Mouse (Mus musculus) forebrain, embryonic 16.5 days (tissue): ENCODE data around the gene Reg1. TPM values are rescaled to one million over a fixed set of nuclear protein-coding genes. Genes with fewer than 3 reads are reported as not detected.

Source experiments
- ATAC-seq: fragments of 200-750 bp; cut with Nextera tagmentation; 2 replicates; pipeline ENCODE4 v1.8.0; 2017; ENCODE audit warnings: mild to moderate bottlenecking, moderate library complexity
- H3K27ac ChIP-seq: fragments of 300-500 bp; sonication (generic); 2 replicates; pipeline ENCODE4 v1.5.1; 2014; ENCODE audit warnings: low read length, control low read depth
- H3K27me3 ChIP-seq: fragments of 300-500 bp; sonication (generic); replicated peaks from 2 replicates; pipeline ENCODE4 v1.6.1; 2014; ENCODE audit warnings: low read length; ENCODE audit not compliant: control insufficient read depth, insufficient read depth
- H3K36me3 ChIP-seq: fragments of 300-500 bp; sonication (generic); 2 replicates; pipeline ENCODE4 v1.6.1; 2014; ENCODE audit not compliant: control insufficient read depth, insufficient read depth
- H3K4me1 ChIP-seq: fragments of 300-500 bp; sonication (generic); replicated peaks from 2 replicates; pipeline ENCODE4 v1.6.1; 2014; ENCODE audit warnings: low read length; ENCODE audit not compliant: control insufficient read depth, insufficient read depth
- H3K4me2 ChIP-seq: fragments of 300-500 bp; sonication (generic); 2 replicates; pipeline ENCODE4 v1.6.1; 2014; ENCODE audit warnings: mild to moderate bottlenecking, low read length, control low read depth
- H3K4me3 ChIP-seq: fragments of 300-500 bp; sonication (generic); replicated peaks from 2 replicates; pipeline ENCODE4 v1.5.1; 2014; ENCODE audit warnings: mild to moderate bottlenecking, low read length, control low read depth
- H3K9ac ChIP-seq: fragments of 300-500 bp; sonication (generic); replicated peaks from 2 replicates; pipeline ENCODE4 v1.6.1; 2014; ENCODE audit warnings: low read depth, low read length, control low read depth
- H3K9me3 ChIP-seq: fragments of 300-500 bp; sonication (generic); 2 replicates; pipeline ENCODE4 v1.6.1; 2016; ENCODE audit warnings: low read length; ENCODE audit not compliant: control insufficient read depth
- WGBS: fragments of 180-500 bp; shearing (Covaris S2); extraction: QIAGEN DNeasy Blood & Tissue Kit; methylation state at CpG from one replicate; pipeline ENCODE4 v1.1.7; 2014; 5-methylcytosine and 5-hydroxymethylcytosine counted together
- polyA plus RNA-seq: library from polyadenylated mRNA; unstranded; fragments of >200 nt; fragmentation: Nextera tagmentation; extraction: Ambion mirVana; gene quantifications from 2 replicates; pipeline ENCODE4 v1.2.1, GENCODE M21; 2015

Reg1 gene
- polyA plus RNA-seq, 1 experiment from 2014 or later: not detected

DNA sequence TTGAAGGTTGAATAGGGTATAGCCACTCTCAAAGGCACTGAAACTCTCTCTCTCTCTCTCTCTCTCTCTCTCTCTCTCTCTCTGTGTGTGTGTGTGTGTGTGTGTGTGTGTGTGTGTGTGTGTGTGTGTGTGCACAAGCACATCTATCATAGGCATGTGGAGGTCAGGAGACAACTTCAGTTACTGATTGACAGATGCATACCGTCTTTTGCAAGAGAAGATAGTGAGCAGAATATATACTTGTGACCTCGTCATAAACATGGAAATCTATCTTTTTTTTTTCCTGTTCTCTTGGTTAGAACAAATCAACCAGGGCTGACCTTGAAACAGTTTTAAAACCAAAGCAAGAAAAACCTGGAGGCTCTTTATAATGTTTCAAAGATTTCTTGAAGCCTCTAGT lies 39.8 kb downstream of the Reg1 start:
- 81% methylated on average over 2 of the region's 2 CpGs for WGBS
- Histone ChIP-seq H3K9ac (no peak overlapping the region), H3K36me3 (no peaks in the 10 kb centered on the region), H3K9me3 (no peaks in the 10 kb centered on the region), H3K27ac (no peak overlapping the region), H3K4me3 (no peak overlapping the region), H3K4me1 (peaks cover 8% of the 10 kb centered on the region), H3K4me2 (no peak overlapping the region), H3K27me3 (no peaks in the 10 kb centered on the region)
- ATAC-seq: no peak

DNA sequence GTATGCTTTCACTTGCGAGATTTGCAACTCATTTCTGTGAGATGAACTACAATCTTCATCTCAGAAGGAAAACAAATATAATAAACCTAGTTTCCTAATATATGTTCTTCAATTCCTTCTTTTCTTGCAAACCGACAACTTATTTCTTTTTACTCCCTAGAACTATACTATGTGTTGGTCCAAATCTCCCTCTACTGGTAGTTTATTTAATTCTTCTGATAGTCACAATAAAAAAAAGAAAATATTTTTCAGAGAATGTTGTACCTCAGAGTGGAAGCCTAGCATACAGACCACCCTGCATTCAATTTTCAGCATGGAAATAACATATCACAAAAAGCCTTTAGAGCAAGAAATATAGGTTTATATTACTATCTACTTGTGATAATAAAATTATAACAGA lies 40.8 kb downstream of the Reg1 start:
- Histone ChIP-seq H3K9me3 (no peaks in the 10 kb centered on the region), H3K4me2 (no peak overlapping the region), H3K4me3 (no peak overlapping the region), H3K9ac (no peak overlapping the region), H3K36me3 (no peaks in the 10 kb centered on the region), H3K27ac (no peak overlapping the region), H3K4me1 (peaks cover 8% of the 10 kb centered on the region), H3K27me3 (no peaks in the 10 kb centered on the region)
- ATAC-seq: no peak
- 81% methylated on average over 2 of the region's 2 CpGs for WGBS

DNA sequence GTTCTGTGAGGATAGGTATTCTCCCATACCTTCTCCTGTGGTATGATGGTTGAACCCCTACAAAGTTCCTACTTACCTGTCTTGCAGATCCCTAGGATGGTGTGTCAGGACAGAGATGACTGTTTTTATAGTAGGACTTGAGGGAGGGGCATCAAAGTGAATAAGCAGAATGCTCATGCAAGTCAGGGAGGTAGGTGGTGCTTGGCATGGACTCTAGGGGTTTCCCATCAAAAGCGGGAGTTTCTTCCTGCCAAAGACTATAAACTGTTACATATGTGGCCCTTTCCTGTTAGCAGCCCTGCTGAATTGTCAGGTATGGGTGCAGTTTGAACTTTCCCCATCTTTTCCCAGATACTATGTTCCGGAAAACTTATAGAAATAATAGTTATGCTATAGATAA lies 46.3 kb downstream of the Reg1 start, which contains the start of gene Reg3g:
Gene Reg3g (minus strand): TSS at position 101 of the 400 bp plus-strand sequence.
- H3K4me1 ChIP-seq: no peaks in the 10 kb centered on the region
- WGBS: 94% methylated on average over 2 of the region's 2 CpGs
- no peaks in the 10 kb centered on the region for H3K36me3 ChIP-seq
- no peaks in the 10 kb centered on the region for H3K9me3 ChIP-seq
- no peak within 1 kb of the TSS for H3K4me3 ChIP-seq
- no peak for ATAC-seq
- no peak within 1 kb of the TSS for H3K27ac ChIP-seq
- H3K4me2 ChIP-seq: no peak within 1 kb of the TSS
- no peak within 1 kb of the TSS for H3K9ac ChIP-seq
- no peaks in the 10 kb centered on the region for H3K27me3 ChIP-seq

DNA sequence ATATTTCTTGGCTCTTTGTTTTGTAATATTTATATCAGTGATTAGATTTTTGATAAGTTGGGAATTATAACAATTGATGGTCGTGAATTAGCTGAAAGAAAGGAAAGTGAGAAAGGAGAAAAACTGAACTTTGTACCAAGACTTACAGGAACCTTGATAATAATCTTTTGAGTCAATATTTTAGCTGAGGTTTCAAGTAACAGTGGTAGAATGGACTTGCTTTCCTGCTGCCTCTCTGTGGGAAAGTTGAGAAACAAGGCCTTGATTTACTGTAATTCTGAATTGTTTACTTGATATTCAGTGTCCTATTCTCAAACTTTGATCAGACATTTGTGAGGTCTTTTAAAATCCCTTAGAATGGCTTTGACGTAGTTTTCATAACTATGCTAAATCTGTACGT lies 46.8 kb downstream of the Reg1 start:
- Histone ChIP-seq H3K4me1 (no peaks in the 10 kb centered on the region), H3K36me3 (no peaks in the 10 kb centered on the region), H3K27me3 (no peaks in the 10 kb centered on the region), H3K9ac (no peak overlapping the region), H3K4me2 (no peak overlapping the region), H3K4me3 (no peak overlapping the region), H3K9me3 (no peaks in the 10 kb centered on the region), H3K27ac (no peak overlapping the region)
- WGBS: 86% methylated on average over 3 of the region's 3 CpGs
- no peak for ATAC-seq

Other genes with a start within 250 kb of the Reg1 start
- not detected in 2 replicates for gene Reg3b, start 52.1 kb upstream of the Reg1 start, polyA plus RNA-seq
- not detected in 2 replicates for gene Reg3d, start 43.8 kb upstream of the Reg1 start, polyA plus RNA-seq
- not detected in 2 replicates for gene Reg3a, start 42.0 kb upstream of the Reg1 start, polyA plus RNA-seq
- gene Reg2, start 27.1 kb upstream of the Reg1 start, polyA plus RNA-seq: not detected in 2 replicates
- 0.68 TPM in 1 of 2 replicates, not detected in the other for gene Reg3g, start 46.2 kb downstream of the Reg1 start, polyA plus RNA-seq